Mouse (Mus musculus) neural tube, embryonic 12.5 days (tissue): ENCODE data around the gene Slc12a8. TPM values are rescaled to one million over a fixed set of nuclear protein-coding genes. Genes with fewer than 3 reads are reported as not detected.

Source experiments
- ATAC-seq: fragments of 200-750 bp; cut with Nextera tagmentation; 2 replicates; pipeline ENCODE4 v1.8.0; 2017; ENCODE audit warnings: low read depth, mild to moderate bottlenecking, moderate TSS enrichment, moderate library complexity; ENCODE audit not compliant: low FRiP score
- H3K27ac ChIP-seq: fragments of 300-500 bp; sonication (generic); 2 replicates; pipeline ENCODE4 v1.5.1; 2016
- H3K27me3 ChIP-seq: fragments of 300-500 bp; sonication (generic); replicated peaks from 2 replicates; pipeline ENCODE4 v1.6.1; 2016; ENCODE audit warnings: mild to moderate bottlenecking
- H3K36me3 ChIP-seq: fragments of 300-500 bp; sonication (generic); 2 replicates; pipeline ENCODE4 v1.6.1; 2016; ENCODE audit warnings: mild to moderate bottlenecking
- H3K4me1 ChIP-seq: fragments of 300-500 bp; sonication (generic); 2 replicates; pipeline ENCODE4 v1.6.1; 2016
- H3K4me2 ChIP-seq: fragments of 300-500 bp; sonication (generic); replicated peaks from 2 replicates; pipeline ENCODE4 v1.6.1; 2016; ENCODE audit warnings: mild to moderate bottlenecking
- H3K4me3 ChIP-seq: fragments of 300-500 bp; sonication (generic); 2 replicates; pipeline ENCODE4 v1.5.1; 2016
- H3K9ac ChIP-seq: fragments of 300-500 bp; sonication (generic); 2 replicates; pipeline ENCODE4 v1.6.1; 2016; ENCODE audit warnings: mild to moderate bottlenecking
- H3K9me3 ChIP-seq: fragments of 300-500 bp; sonication (generic); 2 replicates; pipeline ENCODE4 v1.6.1; 2016; ENCODE audit warnings: mild to moderate bottlenecking
- WGBS: fragments of 180-500 bp; shearing (Covaris S2); methylation state at CpG from one replicate; pipeline ENCODE4 v1.1.7; 2016; 5-methylcytosine and 5-hydroxymethylcytosine counted together
- polyA plus RNA-seq: library from polyadenylated mRNA; unstranded; fragments of >200 nt; fragmentation: Nextera tagmentation; extraction: Ambion mirVana; gene quantifications from 2 replicates; pipeline ENCODE4 v1.2.1, GENCODE M21; 2016

Gene Slc12a8
- polyA plus RNA-seq, 1 experiment from 2014 or later = 0.58 TPM

- no peaks in the 10 kb centered on the region for H3K4me1 ChIP-seq
- no peak overlapping the region for H3K4me2 ChIP-seq
- H3K27me3 ChIP-seq = no peaks in the 10 kb centered on the region
- peaks cover 5% of the 10 kb centered on the region; the same call in 1 of the 2 replicates for H3K9me3 ChIP-seq
- no peak overlapping the region for H3K4me3 ChIP-seq
- no peak overlapping the region for H3K9ac ChIP-seq
- no peak overlapping the region for H3K27ac ChIP-seq
- no peaks in the 10 kb centered on the region for H3K36me3 ChIP-seq
- no peak for ATAC-seq
- 95% methylated on average over 3 of the region's 3 CpGs for WGBS
Observed at GRCm38 (mm10) chr16:33655443-33655842, 138.3 kb downstream of the Slc12a8 start.

DNA sequence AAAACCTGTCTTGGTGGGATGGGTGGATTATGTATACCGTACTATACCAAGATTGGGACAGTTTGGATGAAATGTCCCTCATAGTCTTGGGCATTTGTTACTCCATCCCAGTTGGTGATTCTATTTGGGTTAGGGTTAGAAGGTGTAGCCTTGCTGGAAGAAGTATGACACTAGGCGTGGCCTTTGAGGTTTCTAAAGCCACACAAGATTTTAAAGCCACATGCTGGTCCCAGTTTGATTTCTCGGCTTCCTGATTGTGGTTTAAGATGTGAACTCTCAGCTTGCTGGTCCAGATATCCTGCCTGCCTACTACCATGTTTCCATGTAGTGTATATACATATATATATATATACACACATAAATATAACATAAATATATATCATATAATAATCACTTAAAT is 140.1 kb downstream of the Slc12a8 start:
- 97% methylated on average over 3 of the region's 3 CpGs for WGBS
- H3K9me3 ChIP-seq = 0 out of 2 replicates have a peak, but pooled peaks cover 4% of the 10 kb centered on the region
- no peaks in the 10 kb centered on the region for H3K27me3 ChIP-seq
- no peak overlapping the region for H3K4me2 ChIP-seq
- ATAC-seq = no peak
- no peaks in the 10 kb centered on the region for H3K36me3 ChIP-seq
- H3K4me3 ChIP-seq = no peak overlapping the region
- no peak overlapping the region for H3K9ac ChIP-seq
- H3K4me1 ChIP-seq = no peaks in the 10 kb centered on the region
- H3K27ac ChIP-seq = no peak overlapping the region

GRCm38 (mm10) chr16:33658121-33658520 is 141.0 kb downstream of the Slc12a8 start:
- Histone ChIP-seq H3K9me3 (0 out of 2 replicates have a peak, but pooled peaks cover 4% of the 10 kb centered on the region), H3K27ac (no peak overlapping the region), H3K9ac (no peak overlapping the region), H3K4me2 (no peak overlapping the region), H3K36me3 (no peaks in the 10 kb centered on the region), H3K27me3 (no peaks in the 10 kb centered on the region), H3K4me1 (no peaks in the 10 kb centered on the region), H3K4me3 (no peak overlapping the region)
- 97% methylated on average over 3 of the region's 3 CpGs for WGBS
- no peak for ATAC-seq

DNA sequence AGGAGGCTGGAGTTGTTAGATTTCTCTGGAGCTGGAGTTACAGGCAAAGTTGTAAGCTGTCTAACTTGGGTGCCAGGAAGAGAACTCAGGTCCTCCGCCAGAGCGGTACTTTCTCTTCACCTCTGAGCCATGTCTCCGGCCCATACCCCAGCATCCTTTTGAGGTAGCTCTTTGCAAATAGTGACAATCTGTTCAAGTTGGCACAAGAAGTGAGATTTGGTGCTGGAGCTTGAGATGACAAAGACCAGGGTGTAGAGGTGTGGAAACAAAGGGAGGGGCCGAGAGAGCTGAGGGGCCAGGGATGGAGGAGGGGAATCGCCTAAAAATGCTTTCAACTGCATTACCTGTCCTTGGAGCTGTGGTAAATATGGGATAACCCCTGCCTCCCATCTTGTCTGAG is 142.4 kb downstream of the Slc12a8 start:
- Histone ChIP-seq H3K9ac (no peak overlapping the region), H3K27me3 (no peaks in the 10 kb centered on the region), H3K4me1 (no peaks in the 10 kb centered on the region), H3K36me3 (no peaks in the 10 kb centered on the region), H3K27ac (no peak overlapping the region), H3K4me2 (no peak overlapping the region), H3K4me3 (no peak overlapping the region), H3K9me3 (0 out of 2 replicates have a peak, but pooled peaks cover 4% of the 10 kb centered on the region)
- no peak for ATAC-seq
- 88% methylated on average over 5 of the region's 5 CpGs for WGBS

DNA sequence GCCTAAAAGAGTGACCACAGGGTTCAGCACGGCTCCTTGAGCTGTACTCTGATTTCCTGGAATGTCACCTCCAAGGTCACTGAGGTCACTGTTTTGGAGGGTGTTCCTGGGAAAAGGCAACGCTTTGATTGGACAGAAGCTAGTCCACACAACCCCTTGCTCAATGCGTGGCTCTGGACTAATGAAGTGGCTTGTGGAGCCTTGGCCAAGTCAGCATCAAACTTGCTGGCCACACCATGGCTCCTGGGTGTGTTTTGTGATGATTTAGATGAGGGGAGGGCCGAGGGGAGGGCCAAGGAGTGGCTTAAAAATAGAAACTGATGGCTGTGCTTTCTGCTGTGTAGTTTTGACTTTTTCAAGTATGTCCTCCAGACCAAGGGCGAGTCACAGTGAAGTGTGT is 143.0 kb downstream of the Slc12a8 start:
- Histone ChIP-seq H3K27ac (no peak overlapping the region), H3K27me3 (no peaks in the 10 kb centered on the region), H3K4me1 (no peaks in the 10 kb centered on the region), H3K9ac (no peak overlapping the region), H3K36me3 (no peaks in the 10 kb centered on the region), H3K4me2 (no peak overlapping the region), H3K9me3 (no peaks in the 10 kb centered on the region), H3K4me3 (no peak overlapping the region)
- no peak for ATAC-seq
- 75% methylated on average over 5 of the region's 5 CpGs for whole genome bisulfite sequencing

DNA sequence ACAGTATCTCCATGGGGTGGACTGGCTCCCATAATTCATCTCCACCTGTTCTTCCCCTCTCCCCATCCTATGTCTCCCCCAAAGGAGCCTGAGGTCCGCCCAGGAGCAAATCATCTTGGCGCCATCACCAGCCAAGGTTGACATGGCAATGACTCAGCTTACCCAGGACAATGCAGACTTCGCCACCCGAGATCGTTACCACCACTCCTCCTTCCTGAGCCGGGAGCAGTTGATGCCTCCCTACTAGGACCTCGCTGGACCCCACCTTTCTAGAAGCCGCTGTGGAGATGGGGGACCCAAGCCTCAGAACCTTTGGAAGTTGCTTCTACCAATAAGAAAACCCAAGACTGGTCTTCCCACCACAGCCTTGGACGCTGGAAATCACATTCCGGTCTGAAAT is 145.7 kb downstream of the Slc12a8 start:
- ATAC-seq = no peak
- no peak overlapping the region for H3K4me2 ChIP-seq
- H3K9ac ChIP-seq = no peak overlapping the region
- H3K9me3 ChIP-seq = no peaks in the 10 kb centered on the region
- no peak overlapping the region for H3K27ac ChIP-seq
- no peaks in the 10 kb centered on the region for H3K4me1 ChIP-seq
- no peaks in the 10 kb centered on the region for H3K27me3 ChIP-seq
- WGBS = 96% methylated on average over 10 of the region's 10 CpGs
- H3K36me3 ChIP-seq = no peaks in the 10 kb centered on the region
- no peak overlapping the region for H3K4me3 ChIP-seq

DNA sequence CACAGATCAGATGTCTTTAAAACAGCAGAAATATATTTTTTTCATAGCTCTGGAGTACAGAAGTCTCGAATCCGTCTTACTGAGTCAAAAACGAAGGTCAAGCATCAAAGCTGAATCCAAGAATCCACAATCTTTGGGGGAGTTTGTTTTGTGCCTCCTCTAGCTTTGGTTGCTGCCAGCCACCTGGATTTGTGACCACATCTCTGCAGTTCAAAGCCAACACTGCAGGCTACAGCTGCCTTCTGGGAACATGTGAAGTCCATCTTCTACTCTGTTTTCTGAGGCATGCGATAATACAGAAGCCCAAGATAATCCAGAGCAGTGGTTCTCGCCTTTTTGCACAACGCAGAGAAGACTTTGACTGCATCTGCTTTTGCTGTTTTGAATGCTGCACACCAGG is 149.1 kb downstream of the Slc12a8 start:
- Histone ChIP-seq H3K27ac (no peak overlapping the region), H3K9me3 (no peaks in the 10 kb centered on the region), H3K27me3 (no peaks in the 10 kb centered on the region), H3K36me3 (no peaks in the 10 kb centered on the region), H3K9ac (no peak overlapping the region), H3K4me1 (no peaks in the 10 kb centered on the region), H3K4me2 (no peak overlapping the region), H3K4me3 (no peak overlapping the region)
- no peak for ATAC-seq
- 92% methylated on average over 6 of the region's 6 CpGs for WGBS

DNA sequence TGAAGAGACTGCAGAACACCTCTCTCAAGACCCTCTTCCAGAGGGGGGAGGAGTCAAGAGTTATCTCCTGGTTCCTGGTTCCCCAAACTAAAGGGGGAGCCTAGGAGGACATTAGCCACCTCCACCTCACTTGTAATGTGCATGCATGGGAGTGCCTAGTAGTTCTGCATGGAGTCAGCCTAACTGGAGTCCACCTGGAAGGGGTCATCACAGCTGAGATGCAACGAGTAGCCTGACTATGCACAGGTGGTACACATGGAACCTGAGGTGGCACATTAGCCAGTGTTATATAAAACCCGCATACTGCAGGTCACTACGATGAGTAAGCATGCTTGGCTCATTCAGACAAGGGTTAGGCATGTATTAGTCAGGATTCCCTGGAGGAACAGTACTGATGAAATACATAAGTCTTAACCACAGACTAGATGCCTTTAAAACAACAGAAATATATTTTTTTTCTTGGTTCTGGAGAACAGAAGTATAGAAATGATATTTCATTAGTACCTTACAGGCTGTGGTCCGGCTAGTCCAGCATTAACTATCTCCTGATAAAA is 149.9 kb downstream of the Slc12a8 start:
- Histone ChIP-seq H3K9me3 (no peaks in the 10 kb centered on the region), H3K9ac (no peak overlapping the region), H3K4me2 (no peak overlapping the region), H3K36me3 (no peaks in the 10 kb centered on the region), H3K4me1 (no peaks in the 10 kb centered on the region), H3K27me3 (no peaks in the 10 kb centered on the region), H3K27ac (no peak overlapping the region), H3K4me3 (no peak overlapping the region)
- WGBS = 90% methylated on average over 4 of the region's 4 CpGs
- no peak for ATAC-seq

GRCm38 (mm10) chr16:33668448-33668847 is 151.3 kb downstream of the Slc12a8 start:
- no peaks in the 10 kb centered on the region for H3K27me3 ChIP-seq
- no peak overlapping the region for H3K4me2 ChIP-seq
- H3K9me3 ChIP-seq = no peaks in the 10 kb centered on the region
- 83% methylated on average over 2 of the region's 2 CpGs for WGBS
- H3K4me1 ChIP-seq = no peaks in the 10 kb centered on the region
- H3K4me3 ChIP-seq = no peak overlapping the region
- H3K27ac ChIP-seq = no peak overlapping the region
- no peaks in the 10 kb centered on the region for H3K36me3 ChIP-seq
- no peak for ATAC-seq
- H3K9ac ChIP-seq = no peak overlapping the region

GRCm38 (mm10) chr16:33669072-33669471 is 151.9 kb downstream of the Slc12a8 start:
- ATAC-seq = no peak
- H3K4me1 ChIP-seq = 0 out of 2 replicates have a peak, but pooled peaks cover 2% of the 10 kb centered on the region
- no peaks in the 10 kb centered on the region for H3K27me3 ChIP-seq
- H3K4me3 ChIP-seq = no peak overlapping the region
- no peaks in the 10 kb centered on the region for H3K36me3 ChIP-seq
- WGBS = 87% methylated on average over 1 of the region's 1 CpGs
- H3K4me2 ChIP-seq = no peak overlapping the region
- no peak overlapping the region for H3K9ac ChIP-seq
- H3K27ac ChIP-seq = no peak overlapping the region
- no peaks in the 10 kb centered on the region for H3K9me3 ChIP-seq

DNA sequence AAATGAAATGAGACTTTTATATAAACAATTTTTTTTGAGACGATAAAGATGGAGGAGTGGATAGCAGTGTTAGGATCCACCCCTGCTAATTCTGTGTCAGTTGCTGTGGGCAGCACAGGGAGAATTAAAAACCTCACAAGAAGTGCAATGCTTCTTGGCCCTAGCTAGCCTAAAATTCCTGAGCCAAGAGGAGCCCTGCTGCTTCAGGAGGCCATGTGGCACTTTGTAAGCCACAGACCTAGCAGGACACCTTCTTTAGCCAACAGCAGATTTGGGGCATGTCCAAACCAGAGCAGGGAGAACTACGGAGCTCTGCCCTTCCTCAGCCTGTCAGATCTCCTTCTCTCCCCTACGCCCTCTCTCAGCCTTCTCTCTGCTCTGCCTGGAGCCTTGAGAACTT is 153.2 kb downstream of the Slc12a8 start:
- Histone ChIP-seq H3K4me1 (0 out of 2 replicates have a peak, but pooled peaks cover 2% of the 10 kb centered on the region), H3K27ac (no peak overlapping the region), H3K36me3 (no peaks in the 10 kb centered on the region), H3K9me3 (no peaks in the 10 kb centered on the region), H3K4me2 (no peak overlapping the region), H3K4me3 (no peak overlapping the region), H3K9ac (no peak overlapping the region), H3K27me3 (no peaks in the 10 kb centered on the region)
- 81% methylated on average over 3 of the region's 3 CpGs for WGBS
- ATAC-seq = no peak

DNA sequence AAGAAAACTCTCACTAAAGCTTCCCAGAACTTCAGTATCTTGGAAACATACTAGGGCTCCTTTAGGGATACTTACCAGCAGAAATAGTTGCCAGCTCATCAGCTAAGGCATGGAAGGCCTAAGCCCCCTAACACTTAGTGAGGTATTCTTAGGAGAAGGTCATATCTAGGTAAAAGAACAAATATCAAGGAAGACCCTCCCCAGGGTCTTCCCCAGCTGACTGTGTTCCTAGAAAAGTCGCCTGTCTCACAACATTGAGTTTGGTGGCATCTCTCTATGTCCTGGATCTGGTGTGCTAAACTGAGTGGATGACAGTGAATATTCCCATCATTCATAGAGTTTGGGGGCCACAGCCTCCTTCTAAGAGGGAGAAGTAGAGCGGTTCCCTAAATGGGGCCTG is 153.8 kb downstream of the Slc12a8 start:
- Histone ChIP-seq H3K36me3 (no peaks in the 10 kb centered on the region), H3K27ac (no peak overlapping the region), H3K4me3 (no peak overlapping the region), H3K4me1 (0 out of 2 replicates have a peak, but pooled peaks cover 2% of the 10 kb centered on the region), H3K4me2 (no peak overlapping the region), H3K9me3 (no peaks in the 10 kb centered on the region), H3K9ac (no peak overlapping the region), H3K27me3 (no peaks in the 10 kb centered on the region)
- WGBS = 87% methylated on average over 2 of the region's 2 CpGs
- no peak for ATAC-seq

DNA sequence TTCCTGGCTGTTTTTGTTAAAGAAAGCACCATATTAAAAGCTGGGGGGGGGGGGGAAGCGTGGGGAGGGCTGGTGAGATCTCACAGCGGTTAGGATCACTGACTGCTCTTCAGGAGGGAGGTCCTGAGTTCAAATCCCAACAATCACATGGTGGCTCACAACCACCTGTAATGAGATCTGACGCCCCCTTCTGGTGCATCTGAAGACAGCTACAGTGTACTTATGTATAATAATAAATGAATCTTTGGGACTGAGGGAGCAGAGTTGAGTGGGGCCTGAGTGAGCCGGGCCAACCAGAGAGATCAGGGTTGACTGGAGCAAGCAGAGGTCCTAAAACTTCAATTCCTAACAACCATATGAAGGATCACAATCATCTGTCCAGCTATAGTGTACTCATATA is 155.1 kb downstream of the Slc12a8 start:
- no peak for ATAC-seq
- 0 out of 2 replicates have a peak, but pooled peaks cover 2% of the 10 kb centered on the region for H3K4me1 ChIP-seq
- no peaks in the 10 kb centered on the region for H3K27me3 ChIP-seq
- no peaks in the 10 kb centered on the region for H3K36me3 ChIP-seq
- H3K9me3 ChIP-seq = no peaks in the 10 kb centered on the region
- H3K9ac ChIP-seq = no peak overlapping the region
- no peak overlapping the region for H3K27ac ChIP-seq
- no peak overlapping the region for H3K4me2 ChIP-seq
- no peak overlapping the region for H3K4me3 ChIP-seq
- WGBS = 89% methylated on average over 4 of the region's 4 CpGs
